Mouse (Mus musculus) midbrain, embryonic 13.5 days (tissue): ENCODE data around the gene Crybb2. TPM values are rescaled to one million over a fixed set of nuclear protein-coding genes. Genes with fewer than 3 reads are reported as not detected.

Source experiments
- ATAC-seq: fragments of 200-750 bp; cut with Nextera tagmentation; 2 replicates; pipeline ENCODE4 v1.8.0; 2017; ENCODE audit warnings: mild to moderate bottlenecking, moderate TSS enrichment, moderate library complexity
- H3K27ac ChIP-seq: fragments of 300-500 bp; sonication (generic); 2 replicates; pipeline ENCODE4 v1.5.1; 2015; ENCODE audit warnings: inconsistent platforms, mild to moderate bottlenecking, moderate library complexity
- H3K27me3 ChIP-seq: fragments of 300-500 bp; sonication (generic); 2 replicates; pipeline ENCODE4 v1.6.1; 2015; ENCODE audit warnings: mild to moderate bottlenecking, inconsistent platforms
- H3K36me3 ChIP-seq: fragments of 300-500 bp; sonication (generic); 2 replicates; pipeline ENCODE4 v1.6.1; 2015; ENCODE audit warnings: mild to moderate bottlenecking, inconsistent platforms
- H3K4me1 ChIP-seq: fragments of 300-500 bp; sonication (generic); replicated peaks from 2 replicates; pipeline ENCODE4 v1.6.1; 2015; ENCODE audit warnings: inconsistent platforms
- H3K4me2 ChIP-seq: fragments of 300-500 bp; sonication (generic); replicated peaks from 2 replicates; pipeline ENCODE4 v1.6.1; 2015; ENCODE audit warnings: moderate library complexity, mild to moderate bottlenecking, inconsistent platforms
- H3K4me3 ChIP-seq: fragments of 300-500 bp; sonication (generic); replicated peaks from 2 replicates; pipeline ENCODE4 v1.5.1; 2015; ENCODE audit warnings: mild to moderate bottlenecking, inconsistent platforms
- H3K9ac ChIP-seq: fragments of 300-500 bp; sonication (generic); replicated peaks from 2 replicates; pipeline ENCODE4 v1.6.1; 2015; ENCODE audit warnings: mild to moderate bottlenecking, inconsistent platforms
- H3K9me3 ChIP-seq: fragments of 300-500 bp; sonication (generic); 2 replicates; pipeline ENCODE4 v1.6.1; 2016; ENCODE audit warnings: mild to moderate bottlenecking, inconsistent platforms
- WGBS: fragments of 180-500 bp; shearing (Covaris S2); methylation state at CpG from one replicate; pipeline ENCODE4 v1.1.7; 2015; 5-methylcytosine and 5-hydroxymethylcytosine counted together
- polyA plus RNA-seq: library from polyadenylated mRNA; unstranded; fragments of >200 nt; fragmentation: Nextera tagmentation; extraction: Ambion mirVana; gene quantifications from 2 replicates; pipeline ENCODE4 v1.2.1, GENCODE M21; 2015

The Crybb2 gene
- polyA plus RNA-seq, 1 experiment from 2014 or later = not detected

DNA sequence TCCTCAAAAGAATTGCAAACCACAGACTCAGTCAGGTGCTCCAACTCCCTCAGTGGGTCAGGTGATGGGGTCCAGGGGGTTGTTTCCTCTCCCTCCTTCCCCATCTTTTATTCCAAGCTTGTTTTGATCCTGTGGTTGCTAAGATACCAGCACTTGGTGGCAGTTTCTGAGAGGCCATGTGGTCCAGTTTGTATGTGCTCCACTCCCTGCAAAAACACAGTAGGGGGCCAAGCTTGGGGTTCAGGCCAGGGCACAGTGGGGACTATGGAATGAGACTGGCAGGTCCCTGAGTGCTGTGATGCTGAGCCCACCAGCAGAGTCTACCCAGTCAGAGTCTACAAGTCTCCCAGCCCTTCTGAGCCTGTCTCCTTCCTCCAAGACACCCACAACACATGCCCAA, 20.0 kb downstream of the Crybb2 start:
- Histone ChIP-seq H3K9ac (no peak overlapping the region), H3K36me3 (no peaks in the 10 kb centered on the region), H3K27ac (no peak overlapping the region), H3K9me3 (0 out of 2 replicates have a peak, but pooled peaks cover 2% of the 10 kb centered on the region), H3K4me1 (peaks cover 18% of the 10 kb centered on the region), H3K4me3 (no peak overlapping the region), H3K4me2 (no peak overlapping the region), H3K27me3 (no peaks in the 10 kb centered on the region)
- no peak for ATAC-seq

DNA sequence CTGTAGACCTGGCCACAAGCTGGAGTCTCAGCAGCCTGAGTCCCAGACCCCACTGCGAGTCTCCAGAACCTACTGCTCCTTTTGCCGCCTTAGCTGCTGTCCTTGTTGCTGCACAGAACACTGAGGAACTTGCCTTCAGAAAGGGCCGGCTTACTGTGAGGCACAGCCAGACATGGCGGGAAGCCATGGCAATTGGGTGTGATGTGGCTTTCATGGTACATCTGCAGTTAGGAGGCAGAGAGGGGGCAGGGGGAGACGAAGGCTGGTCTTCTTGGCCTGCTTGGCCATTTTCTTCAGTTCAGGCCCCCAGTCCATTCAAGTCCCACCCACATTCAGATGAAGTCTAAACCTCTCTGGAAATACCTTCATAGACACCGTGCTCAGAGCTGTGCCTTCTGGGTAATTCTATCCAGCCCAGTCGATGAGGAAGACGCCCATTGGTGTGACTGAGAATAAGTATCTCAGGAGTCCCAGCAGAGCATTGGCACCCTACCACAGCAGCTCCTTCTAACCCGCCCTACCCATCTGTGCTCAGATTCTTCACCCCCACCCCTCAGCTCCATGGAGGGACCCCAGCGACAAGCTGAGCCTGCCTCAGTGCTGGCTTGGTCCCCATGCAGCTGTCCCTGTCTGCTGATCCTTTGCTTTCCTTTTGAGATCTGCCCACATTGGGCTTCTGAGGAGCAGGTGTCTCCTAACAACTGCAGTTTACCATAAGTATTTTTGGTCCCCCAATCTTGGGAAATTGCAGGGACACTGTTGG, 24.2 kb downstream of the Crybb2 start:
- no peak for ATAC-seq
- Histone ChIP-seq H3K27me3 (no peaks in the 10 kb centered on the region), H3K4me2 (no peak overlapping the region), H3K36me3 (no peaks in the 10 kb centered on the region), H3K9me3 (no peaks in the 10 kb centered on the region), H3K4me3 (no peak overlapping the region), H3K9ac (no peak overlapping the region), H3K4me1 (peaks cover 32% of the 10 kb centered on the region), H3K27ac (no peak overlapping the region; the same call in 1 of the 2 replicates)
- 88% methylated on average over 10 of the region's 10 CpGs for WGBS

DNA sequence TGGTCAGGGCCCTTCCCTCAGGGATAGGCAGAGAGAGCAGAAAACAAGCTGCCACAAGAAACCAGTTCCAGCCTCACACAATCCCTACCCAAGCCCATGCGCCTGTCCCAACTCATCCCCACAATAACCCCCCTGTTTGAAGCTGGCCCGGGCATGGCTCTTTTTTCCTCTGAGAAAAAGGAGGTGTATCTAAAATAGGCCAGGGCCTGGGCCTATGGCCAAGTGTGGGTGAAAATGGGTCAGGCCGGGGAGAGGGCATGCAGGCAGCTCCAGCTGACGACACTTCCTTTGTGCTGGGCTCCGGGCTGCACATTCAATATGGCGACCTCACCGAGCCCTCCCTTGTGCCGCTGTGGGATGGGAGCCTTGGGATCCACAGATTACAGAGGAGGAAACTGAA, 26.4 kb downstream of the Crybb2 start:
- Histone ChIP-seq H3K27me3 (no peaks in the 10 kb centered on the region), H3K27ac (peak overlapping the region; percentile 77; the same call in 1 of the 2 replicates), H3K4me3 (no peak overlapping the region), H3K36me3 (no peaks in the 10 kb centered on the region), H3K9me3 (no peaks in the 10 kb centered on the region), H3K9ac (no peak overlapping the region), H3K4me1 (peaks cover 25% of the 10 kb centered on the region), H3K4me2 (no peak overlapping the region)
- 82% methylated on average over 8 of the region's 8 CpGs for WGBS
- ATAC-seq = no peak

DNA sequence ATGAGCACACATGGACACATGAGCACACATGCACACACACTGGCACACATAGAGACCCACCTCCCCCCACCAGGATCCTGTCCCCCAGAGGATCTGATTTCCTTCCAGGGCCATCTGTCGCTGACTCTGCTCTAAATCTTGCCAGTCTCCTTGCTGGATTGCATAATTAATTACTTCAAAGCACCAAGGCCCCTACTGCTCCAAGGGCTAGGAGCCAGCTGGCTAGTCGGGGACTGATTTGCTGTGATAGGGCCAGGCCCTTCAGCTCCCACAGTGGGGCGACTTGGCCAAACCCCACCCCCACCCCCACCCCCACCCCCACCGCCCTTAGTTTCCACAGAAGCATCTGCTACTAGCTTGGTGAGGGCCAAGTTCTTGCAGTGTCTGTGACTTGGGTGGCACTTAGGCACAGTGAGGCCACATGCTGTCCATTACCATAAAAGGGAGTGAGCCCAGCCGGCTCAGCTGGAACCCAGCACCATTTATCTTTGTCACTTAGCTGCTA, 28.3 kb downstream of the Crybb2 start:
- no peak overlapping the region for H3K4me2 ChIP-seq
- H3K36me3 ChIP-seq = no peaks in the 10 kb centered on the region
- ATAC-seq = peak; percentile 93
- peaks cover 26% of the 10 kb centered on the region for H3K4me1 ChIP-seq
- 2% methylated on average over 5 of the region's 5 CpGs for WGBS
- no peaks in the 10 kb centered on the region for H3K9me3 ChIP-seq
- H3K27ac ChIP-seq = peak overlapping the region; percentile 77
- no peaks in the 10 kb centered on the region for H3K27me3 ChIP-seq
- H3K4me3 ChIP-seq = no peak overlapping the region
- H3K9ac ChIP-seq = no peak overlapping the region

DNA sequence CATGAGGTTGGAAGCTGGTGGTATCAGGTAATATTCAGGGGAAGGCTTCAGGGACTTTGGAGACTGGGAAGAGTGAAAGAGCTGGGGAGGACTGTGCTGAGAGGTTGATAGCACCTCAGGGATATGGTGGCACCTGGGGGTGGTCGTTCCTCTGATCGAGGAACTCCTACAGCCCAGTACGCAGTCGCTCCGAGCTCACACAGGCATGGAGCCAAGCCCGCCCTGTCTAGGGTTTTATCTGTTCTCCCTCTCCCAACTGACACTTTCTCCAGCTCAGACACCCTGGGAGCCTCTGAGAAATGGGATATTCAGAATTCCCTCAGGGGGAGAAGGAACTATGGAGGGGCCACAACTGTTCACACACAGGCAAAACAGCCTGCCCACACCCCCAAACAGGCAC, 29.1 kb downstream of the Crybb2 start:
- Histone ChIP-seq H3K4me3 (no peak overlapping the region), H3K27me3 (no peaks in the 10 kb centered on the region), H3K36me3 (no peaks in the 10 kb centered on the region), H3K27ac (peak overlapping the region; percentile 77), H3K4me1 (peaks cover 30% of the 10 kb centered on the region), H3K4me2 (no peak overlapping the region), H3K9ac (no peak overlapping the region), H3K9me3 (no peaks in the 10 kb centered on the region)
- WGBS = 78% methylated on average over 6 of the region's 6 CpGs
- ATAC-seq = no peak

DNA sequence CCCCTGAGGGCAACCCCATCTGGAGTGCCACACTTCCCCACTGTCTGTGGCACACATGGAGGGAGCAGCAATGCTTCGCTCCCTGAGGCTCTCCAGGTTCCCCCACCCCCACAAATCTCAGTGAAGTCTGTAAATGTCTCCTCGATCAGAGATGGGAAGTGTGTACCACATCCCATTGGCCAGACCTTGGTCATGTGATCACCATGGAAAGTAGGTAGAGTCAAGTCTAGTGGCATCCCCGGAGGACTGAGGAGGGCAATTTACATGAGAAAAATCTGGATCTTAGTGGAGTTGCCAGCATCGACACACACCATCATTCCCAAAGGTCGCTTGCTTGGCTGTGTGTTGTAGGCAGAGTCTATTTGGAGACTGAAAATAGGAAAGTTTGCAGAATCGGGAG, 31.3 kb downstream of the Crybb2 start:
- no peaks in the 10 kb centered on the region for H3K27me3 ChIP-seq
- peaks cover 39% of the 10 kb centered on the region for H3K4me1 ChIP-seq
- no peaks in the 10 kb centered on the region for H3K9me3 ChIP-seq
- H3K27ac ChIP-seq = no peak overlapping the region
- ATAC-seq = no peak
- H3K9ac ChIP-seq = no peak overlapping the region
- H3K4me3 ChIP-seq = no peak overlapping the region
- H3K4me2 ChIP-seq = no peak overlapping the region
- 78% methylated on average over 6 of the region's 6 CpGs for WGBS
- no peaks in the 10 kb centered on the region for H3K36me3 ChIP-seq

DNA sequence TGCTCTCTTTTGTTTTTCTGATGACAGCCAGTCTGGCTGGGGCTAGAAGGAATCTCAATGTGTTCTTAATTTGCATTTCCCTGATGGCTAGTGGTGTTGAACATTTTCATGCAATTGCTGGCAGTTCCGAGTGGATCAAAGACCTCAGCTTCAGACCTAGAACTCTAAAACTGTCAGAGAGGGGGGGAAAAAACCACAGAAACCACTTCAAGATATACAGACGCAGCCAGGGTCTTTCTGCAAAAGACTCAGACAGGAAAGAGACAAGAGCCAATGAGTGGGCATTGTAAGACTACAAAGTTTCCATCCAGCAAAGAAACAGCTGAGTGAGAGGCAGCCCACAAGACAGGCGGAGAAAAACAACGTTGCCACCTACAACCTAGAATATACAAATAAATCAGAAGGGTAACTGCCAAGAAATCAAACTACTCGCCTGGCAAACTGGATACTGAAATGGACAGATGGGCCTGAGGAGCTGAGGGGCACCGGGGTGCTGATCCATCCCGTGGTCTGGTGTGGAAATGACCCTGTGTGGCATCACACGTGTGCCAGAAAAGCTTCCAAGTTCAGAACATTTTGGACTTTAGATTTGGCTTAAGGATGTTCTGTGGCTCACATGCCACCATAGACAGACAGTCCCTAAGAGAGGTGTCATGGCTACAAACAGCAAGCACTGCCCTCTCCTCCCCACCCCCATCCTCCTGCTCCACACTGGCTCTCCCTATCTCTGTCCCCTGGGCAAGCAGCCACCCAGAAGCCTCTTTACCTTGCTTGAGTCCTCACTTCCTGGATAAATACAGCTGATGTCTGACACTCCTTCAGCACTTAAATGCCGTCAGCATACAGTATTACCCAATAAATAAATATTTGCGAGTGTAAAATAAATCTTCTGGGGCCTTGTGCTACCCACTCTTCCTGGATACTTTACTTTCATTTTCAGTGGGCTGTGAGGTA, 34.5 kb downstream of the Crybb2 start:
- H3K27me3 ChIP-seq = no peaks in the 10 kb centered on the region
- peaks cover 35% of the 10 kb centered on the region for H3K4me1 ChIP-seq
- H3K9ac ChIP-seq = no peak overlapping the region
- ATAC-seq = no peak
- no peaks in the 10 kb centered on the region for H3K36me3 ChIP-seq
- H3K4me3 ChIP-seq = no peak overlapping the region
- H3K27ac ChIP-seq = peak overlapping the region; percentile 74
- no peak overlapping the region for H3K4me2 ChIP-seq
- H3K9me3 ChIP-seq = no peaks in the 10 kb centered on the region
- 68% methylated on average over 10 of the region's 10 CpGs for WGBS

DNA sequence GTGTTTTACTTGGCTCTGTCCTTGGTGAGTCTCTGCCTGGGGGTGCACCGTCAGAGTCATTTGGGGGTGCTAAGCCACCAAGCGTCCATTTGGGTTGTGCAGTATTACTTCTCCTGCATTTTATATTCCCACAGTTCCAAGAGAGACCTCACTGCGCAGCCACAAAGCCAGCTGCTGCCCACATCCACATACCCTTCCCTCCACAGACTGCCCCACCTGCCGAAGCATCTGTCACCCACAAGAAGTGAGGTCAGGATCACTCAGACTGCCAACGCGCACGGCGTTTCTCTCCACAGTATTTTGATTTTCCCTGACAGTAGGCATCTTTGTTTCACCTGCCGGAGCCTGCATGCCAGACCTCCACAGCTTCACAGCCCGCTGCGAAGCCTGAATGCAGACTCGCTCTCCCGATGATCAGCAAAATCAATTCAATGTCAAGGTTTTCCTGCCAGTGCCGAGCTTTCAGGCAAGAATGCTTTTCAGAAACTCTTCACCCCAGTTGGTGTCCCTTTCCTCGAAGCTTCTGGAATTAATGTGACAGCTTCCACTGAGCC, 38.6 kb downstream of the Crybb2 start:
- H3K27ac ChIP-seq = peak overlapping the region; percentile 41
- no peak overlapping the region for H3K9ac ChIP-seq
- no peaks in the 10 kb centered on the region for H3K36me3 ChIP-seq
- 49% methylated on average over 15 of the region's 15 CpGs for WGBS
- no peak for ATAC-seq
- peaks cover 30% of the 10 kb centered on the region for H3K4me1 ChIP-seq
- H3K4me2 ChIP-seq = peak overlapping the region; percentile 15; the same call in 1 of the 2 replicates
- no peaks in the 10 kb centered on the region for H3K27me3 ChIP-seq
- no peak overlapping the region for H3K4me3 ChIP-seq
- no peaks in the 10 kb centered on the region for H3K9me3 ChIP-seq

DNA sequence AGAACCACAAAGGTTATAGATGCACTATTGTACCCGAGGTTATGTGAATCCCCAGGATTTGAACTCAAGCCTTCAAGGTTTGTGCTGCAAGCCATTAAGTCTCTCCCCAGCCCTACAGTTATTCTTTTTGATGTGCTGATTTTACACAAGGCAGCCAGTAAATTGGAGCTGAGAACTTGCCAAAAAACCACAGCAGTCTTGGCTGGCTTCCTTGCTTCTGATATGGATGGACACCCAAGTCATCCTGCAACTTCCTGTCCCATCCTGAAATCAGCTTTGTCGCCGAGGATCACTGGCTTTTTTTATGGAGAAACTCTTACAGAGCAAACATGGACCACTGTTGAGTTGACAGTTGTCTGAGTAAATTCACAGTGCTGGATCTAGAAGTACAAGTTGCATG, 39.8 kb downstream of the Crybb2 start:
- ATAC-seq = no peak
- Histone ChIP-seq H3K4me3 (no peak overlapping the region), H3K27ac (no peak overlapping the region), H3K4me1 (peaks cover 26% of the 10 kb centered on the region), H3K4me2 (no peak overlapping the region), H3K27me3 (no peaks in the 10 kb centered on the region), H3K9me3 (no peaks in the 10 kb centered on the region), H3K36me3 (no peaks in the 10 kb centered on the region), H3K9ac (no peak overlapping the region)
- WGBS = 76% methylated on average over 3 of the region's 3 CpGs

DNA sequence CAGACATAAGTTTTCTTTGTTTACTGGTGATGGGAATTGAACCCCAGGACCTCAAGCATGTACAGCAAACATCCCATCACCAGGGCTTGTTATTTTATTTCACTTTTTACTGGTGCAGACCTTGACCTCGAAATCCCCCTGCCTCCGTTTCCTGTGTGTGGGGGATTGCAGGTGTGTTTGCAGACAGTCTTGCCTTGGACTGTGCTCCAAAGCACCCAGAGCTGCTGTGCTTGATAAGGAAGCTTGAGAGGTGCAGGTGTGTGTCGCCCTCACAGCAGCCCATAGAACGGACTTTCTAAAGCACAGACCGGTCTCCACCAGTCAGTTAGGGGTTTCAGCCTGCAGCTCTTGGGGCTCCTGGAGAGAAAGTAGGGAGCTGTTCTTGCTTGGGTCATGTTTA, 43.2 kb downstream of the Crybb2 start:
- Histone ChIP-seq H3K9ac (no peak overlapping the region), H3K4me3 (no peak overlapping the region), H3K4me2 (no peak overlapping the region), H3K9me3 (no peaks in the 10 kb centered on the region), H3K36me3 (no peaks in the 10 kb centered on the region), H3K27me3 (no peaks in the 10 kb centered on the region), H3K4me1 (peaks cover 34% of the 10 kb centered on the region), H3K27ac (no peak overlapping the region)
- 87% methylated on average over 5 of the region's 5 CpGs for WGBS
- no peak for ATAC-seq

DNA sequence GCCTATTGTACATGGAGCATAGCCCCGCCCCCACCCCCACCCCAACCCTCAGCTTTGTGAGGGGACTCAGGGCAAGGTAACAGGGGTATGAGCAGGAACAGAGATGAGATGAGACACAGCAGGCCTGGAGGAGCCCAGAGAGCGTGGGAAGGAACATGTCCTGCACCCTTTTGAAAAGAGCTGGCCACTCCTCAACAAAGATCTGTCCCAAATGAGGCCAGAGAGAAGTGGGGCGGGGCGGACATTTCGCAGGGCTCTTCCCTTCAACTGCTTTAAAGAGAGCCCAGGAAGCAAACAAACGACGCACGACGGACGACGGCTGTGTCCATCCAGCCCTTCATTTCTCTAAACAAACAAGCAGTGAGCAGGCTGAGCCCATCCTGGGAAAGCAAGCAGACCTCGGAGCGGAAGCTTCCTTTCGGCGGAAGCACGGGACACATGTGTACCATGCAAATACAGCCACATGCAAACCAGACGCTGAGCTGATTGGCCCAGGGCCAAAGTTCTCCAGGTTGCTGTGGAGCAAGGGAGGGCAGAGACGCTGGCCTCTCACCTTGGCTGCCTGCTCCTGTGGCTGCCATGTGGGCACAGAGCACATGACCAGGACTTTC, 45.7 kb downstream of the Crybb2 start:
- Histone ChIP-seq H3K4me3 (no peak overlapping the region), H3K27me3 (no peaks in the 10 kb centered on the region), H3K4me2 (peak overlapping the region; percentile 9), H3K4me1 (peaks cover 25% of the 10 kb centered on the region), H3K27ac (0 out of 2 replicates have a peak overlapping the region, but pooled peaks have one; percentile 21), H3K9me3 (no peaks in the 10 kb centered on the region), H3K36me3 (no peaks in the 10 kb centered on the region), H3K9ac (no peak overlapping the region)
- 0 out of 2 replicates have a peak, but pooled peaks have one; percentile 43 for ATAC-seq
- WGBS = 35% methylated on average over 18 of the region's 18 CpGs
